In the genomic region with DNA sequence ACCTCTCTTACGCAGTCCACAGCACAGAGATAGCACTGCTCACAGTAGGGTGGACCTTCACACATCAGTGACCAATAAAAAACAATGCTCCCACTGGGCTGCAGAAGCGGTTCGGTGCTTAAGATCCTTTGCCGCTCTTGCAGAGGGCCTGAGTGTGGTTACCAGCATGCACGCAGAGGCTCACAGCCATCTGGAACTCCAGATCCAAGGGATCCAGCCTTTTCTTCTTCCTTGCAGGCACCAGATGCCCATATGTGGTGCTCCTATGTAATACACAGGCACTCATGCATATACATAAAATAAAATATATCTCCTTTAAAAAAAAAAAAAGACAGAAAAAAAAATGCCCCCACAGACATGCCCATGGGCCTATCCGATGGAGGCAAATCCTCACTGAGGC, we compare ENCODE assay signal across 34 mouse cellular contexts. TPM values are rescaled to one million over a fixed set of nuclear protein-coding genes. Genes with fewer than 3 reads are reported as not detected.
A peak's percentile ranks its signal among the peaks of the same experiment; 100 is the strongest.
DNase-seq lines count a peak whose midpoint lies in the region; ATAC-seq and TF ChIP-seq lines count a peak whose summit lies in the region.
"Had no signal": no experiment of that assay in that cellular context is flagged by ENCODE, and none has a peak within 500 bp of the region (broad histone marks: within the 10 kb centered on the region; RNA-seq: fewer than 3 reads in every experiment).

No protein-coding gene starts in this region.

- no peaks in the 10 kb centered on the region for H3K27me3 ChIP-seq in forebrain, embryonic 16.5 days (replicated peaks; ENCODE audit: control insufficient read depth, insufficient read depth, low read length)
- H3K27me3 ChIP-seq in forebrain, embryonic 11.5 days (ENCODE audit: control insufficient read depth, insufficient read depth, low read length): no peaks in the 10 kb centered on the region
- H3K27me3 ChIP-seq: hindbrain, embryonic 15.5 days; intestine, embryonic 15.5 days had no signal

- H3K9ac ChIP-seq in forebrain, embryonic 16.5 days (replicated peaks; ENCODE audit: low read depth, low read length): no peak overlapping the region
- no peak overlapping the region for H3K9ac ChIP-seq in forebrain, embryonic 11.5 days (ENCODE audit: low read length)
- H3K9ac ChIP-seq: embryonic facial prominence, embryonic 13.5 days; hindbrain, embryonic 12.5 days; hindbrain, embryonic 15.5 days; intestine, embryonic 15.5 days had no signal

- no peak for DNase-seq in forebrain, embryonic 11.5 days (ENCODE audit: low spot score)
- no peak for DNase-seq in left cerebral cortex, adult 2 months (ENCODE audit: extremely low spot score in 1 of 2, low spot score in 2 of 2)
- DNase-seq in left cerebral cortex, postnatal 4 days: no peak
- DNase-seq in brain, adult 2 months (ENCODE audit: low read depth, low spot score): peak; percentile 59
- DNase-seq in thymus, adult 18-20 months: no peak
- DNase-seq: adrenal gland, postnatal 10 days; adrenal gland, postnatal 36 days; B cell, adult 2 months; cerebellum, adult 11-12 months; cerebellum, adult 8-10 months; cerebellum, postnatal 10 days; cerebellum, postnatal 36 days; embryo, embryonic 11 days; gastrocnemius, adult 2 months; gastrocnemius, postnatal 14 days; heart, adult 11 months; kidney, adult 11 months had no signal

- no peak for TF ChIP-seq CTCF in left cerebral cortex, adult 2 months (IDR thresholded peaks at IDR 0.05)

- no peaks in the 10 kb centered on the region for H3K9me3 ChIP-seq in forebrain, embryonic 16.5 days (ENCODE audit: control insufficient read depth, low read length)
- no peaks in the 10 kb centered on the region for H3K9me3 ChIP-seq in forebrain, embryonic 11.5 days (ENCODE audit: control insufficient read depth, low read length)
- H3K9me3 ChIP-seq: embryonic facial prominence, embryonic 10.5 days; embryonic facial prominence, embryonic 13.5 days; G1E; hindbrain, embryonic 12.5 days; hindbrain, embryonic 15.5 days; intestine, embryonic 15.5 days had no signal

- intact Hi-C loops in left cerebral cortex, adult 2 months (cut with DNase I): no loop called here
- intact Hi-C loops in left cerebral cortex, postnatal 4 days (cut with DNase I): no loop called here

- 43% methylated on average over 6 of the region's 6 CpGs for WGBS in forebrain, embryonic 16.5 days
- 58% methylated on average over 6 of the region's 6 CpGs for WGBS in forebrain, embryonic 11.5 days

- ATAC-seq in forebrain, embryonic 16.5 days: peak; percentile 20; the same call in 1 of the 2 replicates
- no peak for ATAC-seq in forebrain, embryonic 11.5 days (replicated peaks; ENCODE audit: low FRiP score)
- ATAC-seq: intestine, embryonic 15.5 days; Patski had no signal

- no peak overlapping the region for H3K4me3 ChIP-seq in forebrain, embryonic 16.5 days (replicated peaks; ENCODE audit: low read length)
- no peak overlapping the region for H3K4me3 ChIP-seq in forebrain, embryonic 11.5 days (ENCODE audit: low read depth, low read length)
- H3K4me3 ChIP-seq in left cerebral cortex, adult 2 months: no peak overlapping the region
- H3K4me3 ChIP-seq: embryonic facial prominence, embryonic 10.5 days; embryonic facial prominence, embryonic 13.5 days; erythroblast, embryonic 14.5 days; gastrocnemius, adult 2 months; hindbrain, embryonic 12.5 days; hindbrain, embryonic 15.5 days; intestine, embryonic 15.5 days had no signal

- no peak overlapping the region for H3K4me2 ChIP-seq in forebrain, embryonic 16.5 days (ENCODE audit: low read length)
- no peak overlapping the region for H3K4me2 ChIP-seq in forebrain, embryonic 11.5 days (ENCODE audit: low read depth, low read length, severe bottlenecking)
- H3K4me2 ChIP-seq: embryonic facial prominence, embryonic 13.5 days; heart, embryonic 11.5 days; hindbrain, embryonic 12.5 days; hindbrain, embryonic 15.5 days; intestine, embryonic 15.5 days had no signal

- no peaks in the 10 kb centered on the region for H3K36me3 ChIP-seq in forebrain, embryonic 16.5 days (ENCODE audit: control insufficient read depth, insufficient read depth)
- H3K36me3 ChIP-seq in forebrain, embryonic 11.5 days (ENCODE audit: control insufficient read depth, insufficient read depth, low read length): no peaks in the 10 kb centered on the region
- H3K36me3 ChIP-seq: embryonic facial prominence, embryonic 10.5 days; embryonic facial prominence, embryonic 13.5 days; G1E; hindbrain, embryonic 12.5 days; hindbrain, embryonic 15.5 days; intestine, embryonic 15.5 days had no signal

- H3K27ac ChIP-seq in forebrain, embryonic 16.5 days (ENCODE audit: low read length): no peak overlapping the region
- no peak overlapping the region for H3K27ac ChIP-seq in forebrain, embryonic 11.5 days (ENCODE audit: low read depth, low read length)
- H3K27ac ChIP-seq in left cerebral cortex, adult 2 months: 0 out of 2 replicates have a peak overlapping the region, but pooled peaks have one; percentile 8
- H3K27ac ChIP-seq: embryonic facial prominence, embryonic 10.5 days; embryonic facial prominence, embryonic 13.5 days; gastrocnemius, adult 2 months; hindbrain, embryonic 12.5 days; hindbrain, embryonic 15.5 days; intestine, embryonic 15.5 days had no signal

- peaks cover 6% of the 10 kb centered on the region for H3K4me1 ChIP-seq in forebrain, embryonic 16.5 days (replicated peaks; ENCODE audit: control insufficient read depth, insufficient read depth, low read length)
- H3K4me1 ChIP-seq in forebrain, embryonic 11.5 days (replicated peaks; ENCODE audit: control insufficient read depth, insufficient read depth, low read length): no peaks in the 10 kb centered on the region
- H3K4me1 ChIP-seq: hindbrain, embryonic 15.5 days had no signal

RNA-seq across cellular contexts. Expression of gene Crhr1, which starts 19.0 kb away (rescaled TPM):
- polyA plus RNA-seq in forebrain, embryonic 16.5 days (2015; fragmentation: Nextera tagmentation; extraction: Ambion mirVana): 5.2 and 6.3 TPM in 2 replicates
- polyA plus RNA-seq in forebrain, embryonic 11.5 days (2014; fragmentation: Nextera tagmentation; extraction: Ambion mirVana): 0.24 TPM in 1 of 2 replicates, not detected in the other
- total RNA-seq in left cerebral cortex, adult 2 months (2021): 10 to 100 TPM; 27.9 to 31.8 TPM
- total RNA-seq in left cerebral cortex, postnatal 4 days (2021): 10 to 100 TPM; 23.8 to 26.0 TPM
- total RNA-seq: adrenal gland, postnatal 10 days; CH12.LX; G1E; gastrocnemius, adult 2 months; gastrocnemius, postnatal 14 days; gastrocnemius, postnatal 4 days; heart, adult 8-10 months; heart, postnatal 25 days; hematopoietic stem cell, adult 5-6 weeks had no signal
- polyA plus RNA-seq: erythroblast, embryonic 14.5 days; G1E; heart, embryonic 11.5 days; heart, embryonic 14.5 days; heart, postnatal 0 days; Patski had no signal
